Mouse (Mus musculus) intestine, postnatal 0 days (tissue): ENCODE results near the gene Gca. TPM values are rescaled to one million over a fixed set of nuclear protein-coding genes. Genes with fewer than 3 reads are reported as not detected.

Experiments
- ATAC-seq: fragments of 200-750 bp; cut with Nextera tagmentation; 2 replicates; pipeline ENCODE4 v1.8.0; 2017; ENCODE audit warnings: mild to moderate bottlenecking, moderate TSS enrichment, moderate library complexity
- H3K27ac ChIP-seq: fragments of 300-500 bp; sonication (generic); 2 replicates; pipeline ENCODE4 v1.5.1; 2014; ENCODE audit warnings: mild to moderate bottlenecking, low read depth, low read length, moderate library complexity
- H3K27me3 ChIP-seq: fragments of 300-500 bp; sonication (generic); replicated peaks from 2 replicates; pipeline ENCODE4 v1.6.1; 2014; ENCODE audit warnings: low read length, mixed read lengths; ENCODE audit not compliant: control insufficient read depth, insufficient read depth
- H3K36me3 ChIP-seq: fragments of 300-500 bp; sonication (generic); 2 replicates; pipeline ENCODE4 v1.6.1; 2014; ENCODE audit warnings: mild to moderate bottlenecking, moderate library complexity; ENCODE audit not compliant: control insufficient read depth, insufficient read depth
- H3K4me1 ChIP-seq: fragments of 300-500 bp; sonication (generic); replicated peaks from 2 replicates; pipeline ENCODE4 v1.6.1; 2014; ENCODE audit warnings: antibody characterized with exemption, low read length, mixed read lengths; ENCODE audit not compliant: control insufficient read depth, insufficient read depth
- H3K4me2 ChIP-seq: fragments of 300-500 bp; sonication (generic); replicated peaks from 2 replicates; pipeline ENCODE4 v1.6.1; 2014; ENCODE audit warnings: low read depth, mild to moderate bottlenecking, moderate library complexity
- H3K4me3 ChIP-seq: fragments of 300-500 bp; sonication (generic); 2 replicates; pipeline ENCODE4 v1.5.1; 2014; ENCODE audit warnings: low read depth, low read length
- H3K9ac ChIP-seq: fragments of 300-500 bp; sonication (generic); 2 replicates; pipeline ENCODE4 v1.6.1; 2014; ENCODE audit warnings: mild to moderate bottlenecking, low read depth, low read length
- H3K9me3 ChIP-seq: fragments of 300-500 bp; sonication (generic); 2 replicates; pipeline ENCODE4 v1.6.1; 2016; ENCODE audit warnings: mixed run types; ENCODE audit not compliant: control insufficient read depth
- CTCF ChIP-seq: sonication (generic); IDR thresholded peaks from 2 replicates; pipeline ENCODE4 v1.5.1; 2016; ENCODE audit warnings: low read depth, mild to moderate bottlenecking, control low read depth, antibody characterized with exemption, moderate library complexity
- WGBS: fragments of 180-500 bp; shearing (Covaris S2); extraction: QIAGEN DNeasy Blood & Tissue Kit; methylation state at CpG from one replicate; pipeline ENCODE4 v1.1.7; 2014; 5-methylcytosine and 5-hydroxymethylcytosine counted together
- polyA plus RNA-seq: library from polyadenylated mRNA; unstranded; fragments of >200 nt; fragmentation: Nextera tagmentation; extraction: Ambion mirVana; gene quantifications from 2 replicates; pipeline ENCODE4 v1.2.1, GENCODE M21; 2015

Gene Gca
- polyA plus RNA-seq, 1 experiment from 2014 or later = 3.9 TPM

DNA sequence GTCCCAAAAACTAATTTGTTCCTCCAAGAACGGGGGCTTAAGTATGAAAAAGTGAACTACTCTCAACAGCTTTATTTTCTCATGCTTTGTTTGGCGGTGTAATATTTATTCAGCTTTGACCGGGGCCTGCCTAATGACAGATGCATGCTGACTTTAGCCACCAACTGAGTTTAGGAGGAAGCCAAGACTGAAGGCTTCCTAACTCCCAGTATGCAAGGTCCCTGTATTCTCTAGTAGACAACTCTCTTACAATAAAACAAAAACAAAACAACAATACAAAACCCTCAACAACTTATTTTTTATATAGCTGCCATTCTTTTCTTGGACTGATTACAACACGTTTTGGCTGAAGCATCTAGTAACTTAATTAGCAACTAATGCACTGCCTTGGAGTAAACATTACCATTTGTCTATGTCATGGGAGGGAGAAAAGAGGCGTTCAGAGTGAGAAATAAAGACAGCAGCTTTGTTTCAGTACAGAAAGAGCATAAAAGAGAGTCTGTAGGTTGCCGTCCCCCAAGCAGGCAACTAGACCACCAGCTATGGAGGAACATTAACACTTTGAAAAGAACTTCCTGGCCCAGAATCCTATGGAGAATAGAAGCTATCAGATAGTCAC is 17.3 kb upstream of the Gca start:
- TF ChIP-seq CTCF = no peak
- H3K4me3 ChIP-seq = peak overlapping the region; percentile 70
- no peak overlapping the region for H3K9ac ChIP-seq
- peak overlapping the region; percentile 89; the same call in 1 of the 2 replicates for H3K27ac ChIP-seq
- ATAC-seq = no peak
- no peaks in the 10 kb centered on the region for H3K36me3 ChIP-seq
- H3K9me3 ChIP-seq = no peaks in the 10 kb centered on the region
- 32% methylated on average over 6 of the region's 6 CpGs for WGBS
- H3K4me2 ChIP-seq = peak overlapping the region; percentile 73
- H3K4me1 ChIP-seq = 0 out of 2 replicates have a peak, but pooled peaks cover 7% of the 10 kb centered on the region
- no peaks in the 10 kb centered on the region for H3K27me3 ChIP-seq

DNA sequence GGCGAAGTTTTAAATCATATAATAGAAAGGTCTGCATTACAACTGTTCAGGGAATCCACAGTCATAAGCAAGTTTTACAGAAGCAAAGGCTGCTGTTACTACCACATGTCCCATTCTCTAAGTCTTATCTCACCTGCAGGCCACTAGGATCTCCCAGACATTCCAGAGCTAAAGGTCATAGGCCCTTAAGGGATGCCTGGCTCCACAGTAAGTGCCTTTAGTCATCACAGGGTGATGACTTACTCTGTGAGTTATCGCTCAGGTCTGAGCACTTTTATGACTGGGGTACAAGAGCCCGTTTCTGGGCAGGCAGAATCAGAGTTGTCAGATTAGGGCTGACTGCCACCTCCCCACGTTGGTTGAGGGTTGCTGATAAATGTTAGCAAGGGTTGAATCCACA is 12.2 kb upstream of the Gca start:
- Histone ChIP-seq H3K4me1 (no peaks in the 10 kb centered on the region), H3K9me3 (no peaks in the 10 kb centered on the region), H3K36me3 (no peaks in the 10 kb centered on the region), H3K27ac (no peak overlapping the region), H3K9ac (no peak overlapping the region), H3K4me3 (no peak overlapping the region), H3K4me2 (no peak overlapping the region), H3K27me3 (no peaks in the 10 kb centered on the region)
- ATAC-seq = peak; percentile 69
- 36% methylated on average over 4 of the region's 4 CpGs for WGBS
- no peak for TF ChIP-seq CTCF

DNA sequence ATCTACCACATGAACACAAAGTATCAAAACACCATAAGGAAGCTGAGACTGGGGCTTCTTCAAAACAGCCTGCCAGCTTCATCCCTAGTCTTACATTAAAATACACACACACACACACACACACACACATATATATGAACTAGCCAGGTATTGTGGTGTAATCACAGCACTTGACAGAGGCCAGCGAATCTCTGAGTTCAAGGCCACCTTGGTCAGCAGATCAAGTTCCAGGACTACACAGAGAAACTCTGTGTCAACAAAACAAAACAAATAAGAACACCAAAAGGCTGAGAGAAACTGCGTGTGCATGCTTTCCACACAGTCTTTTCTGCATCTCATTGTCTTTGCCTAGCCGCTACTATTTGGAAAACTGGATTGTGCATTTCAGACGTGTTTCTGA is 11.6 kb upstream of the Gca start:
- WGBS = 62% methylated on average over 4 of the region's 4 CpGs
- no peak overlapping the region for H3K4me3 ChIP-seq
- H3K9me3 ChIP-seq = no peaks in the 10 kb centered on the region
- no peaks in the 10 kb centered on the region for H3K4me1 ChIP-seq
- no peak for TF ChIP-seq CTCF
- no peak overlapping the region for H3K9ac ChIP-seq
- H3K4me2 ChIP-seq = no peak overlapping the region
- H3K36me3 ChIP-seq = no peaks in the 10 kb centered on the region
- H3K27ac ChIP-seq = no peak overlapping the region
- no peak for ATAC-seq
- H3K27me3 ChIP-seq = no peaks in the 10 kb centered on the region

DNA sequence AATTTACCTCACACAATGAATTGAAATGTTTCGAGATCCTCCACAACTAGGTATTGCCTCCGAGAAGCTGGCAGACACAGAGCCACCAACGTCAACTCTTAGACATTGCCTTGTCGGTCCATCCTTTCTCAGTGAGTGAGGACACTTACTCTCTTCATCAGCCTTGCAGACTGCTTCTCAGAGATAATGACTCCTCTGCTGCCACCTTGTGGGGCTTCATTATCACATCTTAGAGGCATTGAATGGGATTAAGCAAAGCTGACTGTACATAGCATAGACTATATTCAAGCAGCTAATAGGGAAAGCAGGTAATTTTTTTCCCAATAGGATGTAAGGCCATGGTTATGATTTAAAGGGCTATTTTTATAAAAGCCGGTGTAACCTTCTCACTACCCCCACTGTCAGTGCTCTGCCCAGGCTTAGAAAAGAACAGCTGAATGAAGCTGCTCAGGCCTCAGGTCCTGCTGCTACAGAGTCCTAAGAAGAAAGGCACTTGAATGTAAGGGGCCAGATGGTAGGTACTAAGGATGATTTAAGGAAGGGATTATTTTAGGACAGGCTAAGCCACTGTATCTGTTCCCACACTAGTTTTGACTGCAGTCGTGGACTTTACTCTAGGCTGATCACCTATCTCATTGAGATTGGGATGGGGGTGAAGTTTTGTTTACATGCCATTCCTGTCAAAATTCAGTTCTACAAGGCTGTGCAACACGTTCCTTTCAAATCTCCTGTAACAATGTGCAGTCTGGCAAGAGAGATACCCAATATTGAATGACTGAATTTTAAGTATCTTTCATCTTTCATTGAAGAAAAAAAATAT is 9.4 kb upstream of the Gca start:
- whole genome bisulfite sequencing = 42% methylated on average over 7 of the region's 7 CpGs
- no peaks in the 10 kb centered on the region for H3K36me3 ChIP-seq
- H3K27me3 ChIP-seq = no peaks in the 10 kb centered on the region
- no peak overlapping the region for H3K4me3 ChIP-seq
- H3K9ac ChIP-seq = no peak overlapping the region
- H3K9me3 ChIP-seq = no peaks in the 10 kb centered on the region
- H3K27ac ChIP-seq = no peak overlapping the region
- no peak overlapping the region for H3K4me2 ChIP-seq
- ATAC-seq = 0 out of 2 replicates have a peak, but pooled peaks have one; percentile 22
- peak; percentile 81 for TF ChIP-seq CTCF
- no peaks in the 10 kb centered on the region for H3K4me1 ChIP-seq

DNA sequence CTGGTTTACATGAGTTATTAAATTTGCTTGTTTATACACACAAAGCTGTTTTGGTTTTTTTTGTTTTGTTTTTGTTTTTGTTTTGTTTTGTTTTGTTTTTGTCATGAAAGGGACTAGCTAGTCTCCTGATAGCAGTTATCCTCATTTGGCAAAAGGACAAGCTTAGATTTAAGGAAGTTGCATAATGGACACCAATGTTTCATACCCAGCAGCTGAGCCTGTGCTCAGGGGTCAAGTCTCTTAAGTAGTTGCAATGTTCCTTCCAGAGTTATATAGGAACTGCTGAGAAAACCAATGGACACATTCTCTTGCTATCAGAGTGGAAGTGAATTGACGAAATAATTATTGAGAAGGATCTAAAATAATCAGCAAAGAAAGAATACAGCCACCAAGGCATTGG is 8.0 kb upstream of the Gca start:
- Histone ChIP-seq H3K4me1 (no peaks in the 10 kb centered on the region), H3K27me3 (no peaks in the 10 kb centered on the region), H3K4me3 (no peak overlapping the region), H3K4me2 (no peak overlapping the region), H3K27ac (no peak overlapping the region), H3K9me3 (no peaks in the 10 kb centered on the region), H3K9ac (no peak overlapping the region), H3K36me3 (no peaks in the 10 kb centered on the region)
- WGBS = 76% methylated on average over 1 of the region's 1 CpGs
- no peak for TF ChIP-seq CTCF
- no peak for ATAC-seq

DNA sequence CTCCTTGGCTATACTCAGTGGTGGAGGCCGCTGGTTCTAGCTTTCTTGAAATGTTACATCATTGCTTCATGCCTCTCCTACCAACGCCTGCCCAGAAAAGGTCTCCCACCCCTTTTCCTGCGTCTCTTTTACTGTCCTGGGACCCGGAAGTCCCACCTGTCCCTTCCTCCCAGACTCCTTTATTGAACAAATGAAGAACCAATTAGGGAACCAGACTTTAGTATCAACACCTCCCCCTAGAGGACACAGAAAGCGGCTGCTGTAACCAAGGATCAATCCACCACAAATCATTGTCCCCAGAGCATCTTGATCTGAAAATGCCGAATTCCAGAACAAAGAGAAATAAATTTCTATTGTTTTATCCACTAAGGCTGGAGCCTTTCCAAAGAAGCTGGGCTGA is 3.5 kb upstream of the Gca start:
- 55% methylated on average over 6 of the region's 6 CpGs for WGBS
- H3K27ac ChIP-seq = no peak overlapping the region
- H3K4me3 ChIP-seq = no peak overlapping the region

More for the DNA sequence above, 3.5 kb upstream of the Gca start:
- no peaks in the 10 kb centered on the region for H3K27me3 ChIP-seq
- no peak for ATAC-seq
- no peaks in the 10 kb centered on the region for H3K4me1 ChIP-seq
- no peak overlapping the region for H3K9ac ChIP-seq
- H3K9me3 ChIP-seq = no peaks in the 10 kb centered on the region
- no peaks in the 10 kb centered on the region for H3K36me3 ChIP-seq
- peak; percentile 43 for TF ChIP-seq CTCF
- H3K4me2 ChIP-seq = no peak overlapping the region
